Mouse (Mus musculus): Measurements from ENCODE around the gene Elp5. TPM values are rescaled to one million over a fixed set of nuclear protein-coding genes. Genes with fewer than 3 reads are reported as not detected.
"Not testable (repeated sequence)": the region's sequence is repeated elsewhere in the genome, so short reads cannot be mapped to it uniquely, and the experiment has no call there.

Gene Elp5
- polyA plus RNA-seq, 1 experiment = not detected

- TF ChIP-seq POLR2A (IDR thresholded peaks at IDR 0.05; ENCODE audit: insufficient read depth, low read depth, low read length) = no peak
- no peak for TF ChIP-seq CTCF (IDR thresholded peaks at IDR 0.05; ENCODE audit: insufficient read depth, low read depth, low read length)
- Histone ChIP-seq H3K27ac (ENCODE audit: insufficient read depth, low read depth, low read length) (no peak overlapping the region), H3K4me3 (ENCODE audit: insufficient read depth, low read depth, low read length) (no peak overlapping the region)
Observed at GRCm38 (mm10) chr11:69936714-69937347, 45.5 kb downstream of the Elp5 start.

GRCm38 (mm10) chr11:69936156-69936555 lies 46.2 kb downstream of the Elp5 start:
- Histone ChIP-seq H3K27ac (ENCODE audit: insufficient read depth, low read depth, low read length) (no peak overlapping the region), H3K4me3 (ENCODE audit: insufficient read depth, low read depth, low read length) (peak overlapping the region; percentile 48), H3K4me1 (ENCODE audit: control insufficient read depth, insufficient read depth, low read length) (peaks cover 17% of the 10 kb centered on the region)
- 1% methylated on average over 30 of the region's 30 CpGs for WGBS
- no peak for TF ChIP-seq CTCF (IDR thresholded peaks at IDR 0.05; ENCODE audit: insufficient read depth, low read depth, low read length)
- no peak for TF ChIP-seq POLR2A (IDR thresholded peaks at IDR 0.05; ENCODE audit: insufficient read depth, low read depth, low read length)

More at GRCm38 (mm10) chr11:69936714-69937347, 45.5 kb downstream of the Elp5 start:
- peaks cover 17% of the 10 kb centered on the region for H3K4me1 ChIP-seq (ENCODE audit: control insufficient read depth, insufficient read depth, low read length)
- WGBS = 36% methylated on average over 9 of the region's 9 CpGs

GRCm38 (mm10) chr11:69935137-69935879 lies 47.0 kb downstream of the Elp5 start, which contains the start of gene Ybx2:
TSS of gene Ybx2 (plus strand) at chr11:69935796.
- H3K4me3 ChIP-seq (ENCODE audit: insufficient read depth, low read depth, low read length) = peak within 1 kb of the TSS; percentile 48
- TF ChIP-seq POLR2A (IDR thresholded peaks at IDR 0.05; ENCODE audit: insufficient read depth, low read depth, low read length) (no peak), CTCF (IDR thresholded peaks at IDR 0.05; ENCODE audit: insufficient read depth, low read depth, low read length) (no peak)
- 2% methylated on average over 62 of the region's 62 CpGs for WGBS
- H3K4me1 ChIP-seq (ENCODE audit: control insufficient read depth, insufficient read depth, low read length) = peaks cover 17% of the 10 kb centered on the region
- H3K27ac ChIP-seq (ENCODE audit: insufficient read depth, low read depth, low read length) = no peak within 1 kb of the TSS

GRCm38 (mm10) chr11:69934681-69935080 lies 47.6 kb downstream of the Elp5 start:
- H3K4me3 ChIP-seq (ENCODE audit: insufficient read depth, low read depth, low read length) = no peak overlapping the region
- H3K27ac ChIP-seq (ENCODE audit: insufficient read depth, low read depth, low read length) = no peak overlapping the region
- 14% methylated on average over 6 of the region's 6 CpGs for WGBS
- TF ChIP-seq POLR2A (IDR thresholded peaks at IDR 0.05; ENCODE audit: insufficient read depth, low read depth, low read length) (no peak), CTCF (IDR thresholded peaks at IDR 0.05; ENCODE audit: insufficient read depth, low read depth, low read length) (no peak)
- H3K4me1 ChIP-seq (ENCODE audit: control insufficient read depth, insufficient read depth, low read length) = peaks cover 17% of the 10 kb centered on the region

GRCm38 (mm10) chr11:69934169-69934568 lies 48.1 kb downstream of the Elp5 start:
- peaks cover 17% of the 10 kb centered on the region for H3K4me1 ChIP-seq (ENCODE audit: control insufficient read depth, insufficient read depth, low read length)
- TF ChIP-seq POLR2A (IDR thresholded peaks at IDR 0.05; ENCODE audit: insufficient read depth, low read depth, low read length) = no peak
- peak; percentile 86 for TF ChIP-seq CTCF (IDR thresholded peaks at IDR 0.05; ENCODE audit: insufficient read depth, low read depth, low read length)
- no peak overlapping the region for H3K27ac ChIP-seq (ENCODE audit: insufficient read depth, low read depth, low read length)
- 1% methylated on average over 18 of the region's 18 CpGs for WGBS
- no peak overlapping the region for H3K4me3 ChIP-seq (ENCODE audit: insufficient read depth, low read depth, low read length)

- no peak overlapping the region for H3K27ac ChIP-seq (ENCODE audit: insufficient read depth, low read depth, low read length)
- TF ChIP-seq POLR2A (IDR thresholded peaks at IDR 0.05; ENCODE audit: insufficient read depth, low read depth, low read length) (no peak), CTCF (IDR thresholded peaks at IDR 0.05; ENCODE audit: insufficient read depth, low read depth, low read length) (no peak)
- 71% methylated on average over 4 of the region's 4 CpGs for WGBS
- peaks cover 17% of the 10 kb centered on the region for H3K4me1 ChIP-seq (ENCODE audit: control insufficient read depth, insufficient read depth, low read length)
- H3K4me3 ChIP-seq (ENCODE audit: insufficient read depth, low read depth, low read length) = no peak overlapping the region
Observed at GRCm38 (mm10) chr11:69933066-69933465, 49.3 kb downstream of the Elp5 start.

GRCm38 (mm10) chr11:69932254-69932653 lies 50.1 kb downstream of the Elp5 start:
- H3K4me3 ChIP-seq (ENCODE audit: insufficient read depth, low read depth, low read length) = no peak overlapping the region
- 37% methylated on average over 3 of the region's 3 CpGs for WGBS

GRCm38 (mm10) chr11:69931769-69932168 lies 50.5 kb downstream of the Elp5 start:
- 73% methylated on average over 8 of the region's 8 CpGs for WGBS
- Histone ChIP-seq H3K27ac (ENCODE audit: insufficient read depth, low read depth, low read length) (no peak overlapping the region), H3K4me1 (ENCODE audit: control insufficient read depth, insufficient read depth, low read length) (peaks cover 17% of the 10 kb centered on the region), H3K4me3 (ENCODE audit: insufficient read depth, low read depth, low read length) (no peak overlapping the region)
- TF ChIP-seq CTCF (IDR thresholded peaks at IDR 0.05; ENCODE audit: insufficient read depth, low read depth, low read length) = no peak

More at GRCm38 (mm10) chr11:69932254-69932653, 50.1 kb downstream of the Elp5 start:
- Histone ChIP-seq H3K27ac (ENCODE audit: insufficient read depth, low read depth, low read length) (no peak overlapping the region), H3K4me1 (ENCODE audit: control insufficient read depth, insufficient read depth, low read length) (peaks cover 17% of the 10 kb centered on the region)
- TF ChIP-seq CTCF (IDR thresholded peaks at IDR 0.05; ENCODE audit: insufficient read depth, low read depth, low read length) = no peak
- no peak for TF ChIP-seq POLR2A (IDR thresholded peaks at IDR 0.05; ENCODE audit: insufficient read depth, low read depth, low read length)

- Histone ChIP-seq H3K4me1 (ENCODE audit: control insufficient read depth, insufficient read depth, low read length) (peaks cover 13% of the 10 kb centered on the region), H3K27ac (ENCODE audit: insufficient read depth, low read depth, low read length) (no peak overlapping the region), H3K4me3 (ENCODE audit: insufficient read depth, low read depth, low read length) (no peak overlapping the region)
- 73% methylated on average over 3 of the region's 3 CpGs for WGBS
- TF ChIP-seq POLR2A (IDR thresholded peaks at IDR 0.05; ENCODE audit: insufficient read depth, low read depth, low read length) (no peak), CTCF (IDR thresholded peaks at IDR 0.05; ENCODE audit: insufficient read depth, low read depth, low read length) (no peak)
Observed at GRCm38 (mm10) chr11:69930967-69931537, 51.3 kb downstream of the Elp5 start.

- not testable (repeated sequence) for H3K4me1 ChIP-seq (ENCODE audit: control insufficient read depth, insufficient read depth, low read length); H3K4me3 ChIP-seq (ENCODE audit: insufficient read depth, low read depth, low read length); H3K27ac ChIP-seq (ENCODE audit: insufficient read depth, low read depth, low read length)
- 87% methylated on average over 8 of the region's 8 CpGs for WGBS
Observed at GRCm38 (mm10) chr11:69930176-69930575, 52.1 kb downstream of the Elp5 start.
